Mouse (Mus musculus): ENCODE data around the gene Prkce.

Prkce gene

GRCm38 (mm10) chr17:86676909-86677308, 509.3 kb downstream of the Prkce start:
- DNase-seq (ENCODE audit: low read depth, low spot score) = no peak

- no peak for DNase-seq (ENCODE audit: low read depth, low spot score)
Observed at GRCm38 (mm10) chr17:86685263-86685662, 517.7 kb downstream of the Prkce start.

GRCm38 (mm10) chr17:86687021-86687420, 519.4 kb downstream of the Prkce start:
- no peak for DNase-seq (ENCODE audit: low read depth, low spot score)

DNA sequence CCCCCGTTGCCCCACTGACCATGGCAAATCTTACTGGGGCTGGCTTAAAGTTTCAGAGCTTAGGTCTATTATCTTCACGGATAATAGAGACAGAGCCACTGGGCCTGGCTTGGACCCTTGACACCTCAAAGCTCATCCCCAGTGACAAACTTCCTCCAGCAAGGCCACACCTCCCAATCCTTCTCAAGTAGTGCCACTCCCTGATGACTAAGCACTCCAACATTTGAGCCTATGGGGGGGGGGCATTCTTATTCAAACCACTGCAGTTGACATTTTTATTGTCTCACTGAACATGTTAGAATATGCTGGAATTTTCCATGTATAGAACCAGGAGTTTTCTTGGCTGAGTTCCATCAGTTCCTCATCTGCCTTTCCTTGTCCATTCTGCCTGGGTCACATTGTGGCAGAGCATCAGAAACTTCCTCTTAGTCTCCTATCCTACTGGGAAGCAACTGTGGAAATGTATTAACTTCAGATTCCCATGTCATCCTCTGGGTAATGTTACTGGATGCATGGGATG, 523.3 kb downstream of the Prkce start:
- DNase-seq (ENCODE audit: low read depth, low spot score) = no peak

- DNase-seq (ENCODE audit: low read depth, low spot score) = no peak
Observed at GRCm38 (mm10) chr17:86697751-86698150, 530.2 kb downstream of the Prkce start.

- DNase-seq (ENCODE audit: low read depth, low spot score) = no peak
Observed at GRCm38 (mm10) chr17:86703336-86703735, 535.8 kb downstream of the Prkce start.

GRCm38 (mm10) chr17:86705236-86705635, 537.7 kb downstream of the Prkce start:
- no peak for DNase-seq (ENCODE audit: low read depth, low spot score)

DNA sequence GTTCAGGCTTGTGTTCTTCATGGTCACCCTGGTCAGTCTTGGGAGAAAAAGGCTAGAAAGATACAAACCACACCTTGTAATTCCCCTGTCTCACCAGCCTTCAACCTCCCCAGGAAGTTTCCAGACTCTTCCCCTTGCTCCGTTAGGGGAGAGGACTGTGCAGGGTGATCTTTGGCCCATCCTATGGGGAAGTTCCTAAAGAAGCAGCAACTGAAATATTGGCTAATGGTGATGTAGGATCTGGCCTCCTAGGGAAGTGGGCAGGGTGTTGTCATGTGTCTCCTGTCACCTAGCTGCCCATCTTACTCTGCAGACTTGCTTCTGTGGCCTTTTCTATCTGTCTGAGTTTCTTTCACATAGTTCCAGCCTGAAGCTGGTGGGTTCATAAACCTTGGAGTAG, 538.9 kb downstream of the Prkce start:
- no peak for DNase-seq (ENCODE audit: low read depth, low spot score)

Measured in telencephalon, adult 2 months (tissue).